Mouse (Mus musculus) subcutaneous adipose tissue, adult 2 months (tissue): Measurements from ENCODE around the gene Smpd1. TPM values are rescaled to one million over a fixed set of nuclear protein-coding genes. Genes with fewer than 3 reads are reported as not detected.

ENCODE experiments used
- polyA plus RNA-seq: library from polyadenylated mRNA; depleted of rRNA; stranded (reverse); fragments of >200 nt; gene quantifications from 2 replicates; pipeline ENCODE4 v1.2.3, GENCODE M21; 2012; ENCODE audit warnings: low replicate concordance; rRNA removed

Gene Smpd1
- 69.4 and 120 TPM in 2 replicates for polyA plus RNA-seq

GRCm38 (mm10) chr7:105554212-105554942 lies at the start of gene Smpd1:
TSS of gene Smpd1 (plus strand) at chr7:105554360.

GRCm38 (mm10) chr7:105581094-105581703 lies 27.0 kb downstream of the Smpd1 start, which contains the start of gene Apbb1:
TSS of gene Apbb1 (minus strand) at chr7:105581653.

Other genes starting within 250 kb of the Smpd1 start
- not detected in 2 replicates for gene Olfr689, start 243.2 kb upstream of the Smpd1 start, polyA plus RNA-seq
- gene Olfr690, start 220.3 kb upstream of the Smpd1 start, polyA plus RNA-seq: not detected in 2 replicates
- not detected in 2 replicates for gene Olfr691, start 212.1 kb upstream of the Smpd1 start, polyA plus RNA-seq
- gene Olfr692, start 186.1 kb upstream of the Smpd1 start, polyA plus RNA-seq: not detected in 2 replicates
- gene Gm5901, start 179.3 kb upstream of the Smpd1 start, polyA plus RNA-seq: not detected in 2 replicates
- 45.3 and 75.2 TPM in 2 replicates for gene Fam160a2, start 154.3 kb upstream of the Smpd1 start, polyA plus RNA-seq
- gene Cnga4, start 149.8 kb upstream of the Smpd1 start, polyA plus RNA-seq: 0.19 and 0.28 TPM in 2 replicates
- 0.14 TPM in 1 of 2 replicates, not detected in the other for gene Cckbr, start 128.6 kb upstream of the Smpd1 start, polyA plus RNA-seq
- 224 and 534 TPM in 2 replicates for gene Cavin3, start 72.1 kb upstream of the Smpd1 start, polyA plus RNA-seq
- gene Apbb1, start 27.3 kb downstream of the Smpd1 start, polyA plus RNA-seq: 23.1 and 46.3 TPM in 2 replicates
- 1.4 and 2.3 TPM in 2 replicates for gene Hpx, start 45.8 kb downstream of the Smpd1 start, polyA plus RNA-seq
- gene Trim3, start 79.2 kb downstream of the Smpd1 start, polyA plus RNA-seq: 69.2 and 93.7 TPM in 2 replicates
- gene Timm10b, start 85.7 kb downstream of the Smpd1 start, polyA plus RNA-seq: 154 and 177 TPM in 2 replicates
- 68.0 and 108 TPM in 2 replicates for gene Arfip2, start 86.1 kb downstream of the Smpd1 start, polyA plus RNA-seq
- 195 and 229 TPM in 2 replicates for gene Gm45799, start 86.2 kb downstream of the Smpd1 start, polyA plus RNA-seq
- gene Dnhd1, start 96.5 kb downstream of the Smpd1 start, polyA plus RNA-seq: 5.2 and 6.3 TPM in 2 replicates
- 295 and 396 TPM in 2 replicates for gene Ilk, start 182.2 kb downstream of the Smpd1 start, polyA plus RNA-seq
- gene Rrp8, start 183.0 kb downstream of the Smpd1 start, polyA plus RNA-seq: 7.1 and 17.7 TPM in 2 replicates
- gene Taf10, start 190.0 kb downstream of the Smpd1 start, polyA plus RNA-seq: 340 and 367 TPM in 2 replicates
- 195 and 230 TPM in 2 replicates for gene Tpp1, start 197.9 kb downstream of the Smpd1 start, polyA plus RNA-seq
- gene Dchs1, start 233.3 kb downstream of the Smpd1 start, polyA plus RNA-seq: 10.7 and 45.1 TPM in 2 replicates